Mouse (Mus musculus) cerebellum, adult 9-10 months (tissue): Measurements from ENCODE around the gene Stag3.

Experiments used
- DNase-seq: peaks from one replicate; pipeline ENCODE4 v3.0.0; 2022

Gene Stag3

DNA sequence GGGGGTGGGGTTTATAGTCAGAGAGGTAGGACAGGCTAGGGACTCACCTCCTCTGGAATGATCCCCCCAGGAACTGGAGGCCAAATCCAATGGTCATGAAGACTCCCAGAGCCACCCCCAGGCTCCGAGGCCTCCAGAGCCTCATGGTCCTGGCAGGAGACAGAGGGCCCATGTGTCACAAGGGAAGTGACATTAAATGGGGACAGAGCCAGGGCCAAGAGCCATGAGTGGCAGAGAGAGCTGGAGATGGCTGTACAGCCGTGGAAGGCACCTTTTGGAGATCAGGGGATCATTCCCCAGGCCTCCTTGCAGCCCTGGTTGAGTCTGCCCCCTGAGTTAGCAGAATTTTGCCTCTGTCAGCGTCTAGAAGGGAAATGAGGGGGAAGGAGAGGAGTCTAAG is 8.8 kb upstream of the Stag3 start:
- no peak for DNase-seq

DNA sequence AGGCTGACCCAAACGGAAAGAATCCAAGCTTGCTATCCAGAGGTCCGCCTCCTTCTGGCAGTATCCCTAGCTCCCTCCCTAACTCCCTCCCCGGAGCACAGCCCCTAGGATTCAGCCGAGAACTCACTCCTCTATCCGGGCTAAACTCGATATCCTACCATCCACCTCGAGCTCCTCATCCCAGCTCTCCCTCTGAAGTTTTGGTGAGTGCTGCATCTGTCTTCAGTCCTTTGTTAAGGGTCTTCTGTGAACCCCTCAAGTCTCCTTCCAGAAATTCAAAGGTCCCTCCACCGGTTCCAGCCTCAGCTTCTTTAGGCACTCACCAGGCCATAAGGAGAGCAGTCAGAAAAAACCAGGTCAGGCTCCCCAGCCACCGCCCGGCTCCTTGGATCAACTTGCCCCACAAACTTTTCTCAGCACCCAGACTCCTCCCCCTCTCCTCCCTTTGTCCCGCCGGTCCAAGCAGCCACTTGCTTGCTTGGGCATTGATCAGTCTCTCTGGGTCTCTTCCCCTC is 7.6 kb upstream of the Stag3 start, which contains the start of gene Gal3st4:
Gal3st4 (minus strand) TSS at position 432 of the 515 bp plus-strand sequence.
- no peak for DNase-seq

DNA sequence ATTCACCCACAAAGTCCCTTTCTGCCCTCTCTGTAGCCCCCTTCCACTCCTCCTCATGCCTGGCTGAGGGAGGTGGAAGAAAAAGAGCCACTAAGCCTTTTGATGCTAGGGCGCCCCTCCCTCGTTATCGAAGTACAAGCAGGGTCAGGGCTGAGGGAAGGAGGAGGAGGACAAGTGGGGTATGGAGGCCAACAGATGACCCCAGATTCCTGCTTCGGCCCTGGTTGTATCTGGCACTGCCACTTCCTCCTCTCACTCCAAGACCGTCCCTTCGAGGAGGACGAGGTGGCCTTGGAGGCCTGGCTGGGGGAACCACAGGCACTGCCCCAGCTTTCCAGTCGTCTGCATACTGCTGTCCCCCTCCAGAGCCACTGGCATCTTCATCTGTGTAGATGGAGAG is 5.9 kb upstream of the Stag3 start:
- no peak for DNase-seq

DNA sequence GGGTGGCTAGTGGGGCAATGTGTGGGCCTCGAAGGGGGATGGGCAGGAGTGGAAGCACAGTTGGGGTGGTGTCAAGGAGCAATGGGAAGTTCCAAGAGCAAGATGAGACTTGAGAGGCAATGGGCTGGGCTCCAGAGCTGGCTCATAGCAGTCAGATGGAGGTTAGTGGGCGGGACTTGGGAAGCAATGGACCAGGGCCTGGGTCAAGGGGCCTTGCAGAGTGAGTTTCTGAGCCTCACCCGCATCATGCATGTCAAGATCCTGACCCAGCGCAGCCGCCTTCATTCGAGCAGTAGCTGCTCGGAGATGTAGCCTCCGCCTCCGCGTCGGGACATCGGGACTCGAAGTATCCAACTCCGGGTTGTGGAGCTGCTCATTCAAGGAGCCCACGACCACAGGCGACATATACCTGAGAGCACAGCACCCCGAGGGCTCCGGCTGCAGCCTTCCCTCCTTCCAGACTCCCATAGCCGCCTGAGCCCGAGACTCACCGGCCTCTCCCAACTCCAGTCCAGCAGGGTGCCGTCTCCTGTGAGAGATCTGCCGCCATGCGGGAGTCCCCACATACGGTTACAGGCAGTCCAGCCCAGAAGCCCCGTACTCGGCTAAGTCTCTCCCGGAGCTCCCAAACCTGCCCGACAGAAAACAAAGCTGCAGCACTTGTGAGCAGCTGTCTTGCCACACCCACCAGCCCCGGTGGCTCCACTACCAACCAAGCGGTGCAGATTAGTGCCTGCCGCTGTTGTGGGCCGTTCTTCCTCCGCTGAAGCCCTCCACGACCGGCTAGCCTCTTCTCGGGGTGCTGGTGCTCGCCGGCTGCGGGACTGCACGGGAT is 4.6 kb upstream of the Stag3 start:
- no peak for DNase-seq

DNA sequence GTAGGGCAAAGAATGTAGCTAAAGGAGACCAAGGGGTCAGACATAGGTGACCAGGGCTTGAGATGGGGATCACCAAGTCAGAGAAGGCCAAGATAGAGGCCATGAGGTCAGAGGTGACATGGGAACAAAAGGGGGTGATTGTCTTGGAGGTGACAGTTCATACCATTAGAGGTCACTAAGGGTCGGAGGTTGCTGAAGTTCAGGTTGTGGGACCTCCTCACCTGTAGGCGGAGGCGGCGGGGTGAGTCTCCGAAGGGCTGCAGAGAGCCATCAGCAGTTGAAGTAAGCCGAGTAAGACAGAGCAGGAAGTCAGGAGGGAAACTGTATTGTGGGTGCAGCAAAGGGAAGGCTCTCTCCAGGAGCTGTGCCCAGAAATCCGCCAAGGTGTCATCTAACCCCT is 2.0 kb upstream of the Stag3 start:
- DNase-seq: no peak

DNA sequence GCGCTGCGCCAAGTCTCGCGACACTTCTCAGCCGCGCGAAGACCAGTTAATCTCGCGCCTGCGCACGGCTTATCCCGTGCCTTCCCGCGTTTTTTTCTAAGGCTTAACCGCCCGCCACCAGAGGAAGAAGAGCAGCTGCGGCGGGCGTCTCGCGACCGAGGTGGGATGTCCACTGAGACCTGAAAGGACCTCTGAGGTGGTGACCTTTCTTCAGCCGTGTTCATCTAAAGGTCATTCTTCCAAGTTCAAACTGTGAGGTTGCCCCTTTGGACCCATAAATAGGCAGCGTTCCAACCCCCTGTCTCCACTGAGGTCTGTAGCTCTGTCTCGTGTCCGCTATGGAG is 357 bp downstream of the Stag3 start:
- no peak for DNase-seq

DNA sequence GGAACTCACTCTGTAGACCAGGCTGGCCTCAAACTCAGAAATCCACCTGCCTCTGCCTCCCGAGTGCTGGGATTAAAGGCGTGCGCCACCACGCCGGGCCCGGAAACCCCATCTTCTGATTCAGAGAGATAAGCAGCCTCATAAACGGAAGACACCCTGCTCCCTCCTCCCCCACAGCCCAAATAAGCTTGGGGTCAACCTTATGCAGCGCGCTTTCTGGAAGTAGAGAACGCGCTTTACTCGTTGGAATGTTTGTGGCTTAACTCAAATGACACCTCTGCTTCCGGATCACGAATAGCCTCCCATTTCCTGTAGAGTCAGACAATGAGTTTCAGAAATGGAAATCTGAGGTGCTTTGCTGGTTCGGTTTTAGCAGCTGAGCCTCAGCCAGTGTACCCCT is 789 bp downstream of the Stag3 start:
- DNase-seq: no peak

DNA sequence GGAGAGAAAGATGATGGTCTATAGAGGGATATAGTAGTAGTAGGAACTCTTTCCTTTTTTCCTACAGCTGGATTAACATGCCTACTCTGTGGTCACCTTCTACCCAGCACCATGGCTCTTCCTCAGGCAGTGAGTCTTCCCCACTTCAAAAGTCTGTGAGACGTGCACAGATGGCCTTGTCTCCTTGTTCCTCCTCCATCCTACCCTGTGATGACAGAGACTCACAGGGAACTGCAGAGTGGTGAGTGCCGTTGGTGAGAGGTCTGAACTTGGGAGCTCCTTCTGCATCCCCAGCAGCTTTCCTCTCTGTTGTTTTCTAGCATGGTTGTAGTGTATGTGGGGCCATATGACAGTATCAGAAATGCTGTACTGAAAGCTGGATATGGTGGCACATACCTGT is 1.8 kb downstream of the Stag3 start:
- DNase-seq: no peak

DNA sequence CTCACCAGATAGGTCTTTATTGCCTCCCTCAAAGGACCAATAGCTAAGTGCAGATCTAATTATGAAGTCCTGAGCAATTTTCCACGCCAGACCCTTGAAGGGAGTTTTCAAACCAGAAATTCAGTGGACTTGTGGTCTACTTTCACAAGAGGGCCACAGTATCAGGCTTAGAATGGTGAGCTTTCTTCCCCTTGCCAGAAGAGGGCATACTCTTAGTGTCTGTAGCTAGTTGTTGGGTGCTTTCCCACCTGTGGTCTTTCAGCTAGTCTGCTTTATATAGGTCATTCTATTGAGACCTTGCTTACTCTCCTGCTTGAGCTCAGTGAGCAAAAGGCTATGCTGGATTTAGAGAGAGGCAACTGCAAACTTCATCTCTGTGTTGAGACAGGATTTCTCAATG is 3.5 kb downstream of the Stag3 start:
- no peak for DNase-seq

DNA sequence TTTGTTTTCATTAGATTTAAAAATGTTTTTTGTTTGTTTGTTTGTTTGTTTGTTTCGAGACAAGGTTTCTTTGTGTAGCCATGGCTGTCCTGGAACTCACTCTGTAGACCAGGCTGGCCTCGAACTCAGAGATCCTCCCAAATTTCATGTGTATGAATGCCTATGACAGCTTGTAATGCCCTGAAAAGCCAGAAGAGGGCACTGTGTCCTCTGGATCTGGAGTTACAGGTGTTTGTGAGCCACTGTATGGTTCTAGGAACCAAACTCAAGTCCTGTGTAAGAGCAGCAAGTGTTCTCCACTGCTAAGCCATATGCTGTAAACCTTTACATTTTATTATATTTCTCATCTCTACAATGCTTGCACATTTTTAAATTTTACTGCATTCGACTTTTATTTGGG is 7.8 kb downstream of the Stag3 start:
- no peak for DNase-seq

DNA sequence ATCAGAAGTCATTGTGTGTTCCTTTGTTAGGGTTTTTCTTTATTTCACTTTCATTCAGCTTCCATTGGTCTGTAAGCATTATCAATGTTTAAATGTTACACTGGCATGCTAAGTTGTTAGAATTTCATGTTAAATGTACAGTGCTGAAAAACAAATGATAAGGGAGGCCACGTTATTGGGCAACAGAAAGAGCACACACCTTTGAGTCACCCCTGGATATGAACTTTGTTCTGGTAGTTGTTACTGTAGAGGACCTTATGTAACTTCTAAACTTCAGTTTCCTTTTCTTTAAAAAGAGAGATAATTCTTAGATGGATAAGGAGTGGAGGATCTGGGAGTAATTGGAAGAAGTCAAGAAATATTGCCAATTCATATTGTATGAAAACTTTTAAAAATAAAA is 11.6 kb downstream of the Stag3 start:
- no peak for DNase-seq

DNA sequence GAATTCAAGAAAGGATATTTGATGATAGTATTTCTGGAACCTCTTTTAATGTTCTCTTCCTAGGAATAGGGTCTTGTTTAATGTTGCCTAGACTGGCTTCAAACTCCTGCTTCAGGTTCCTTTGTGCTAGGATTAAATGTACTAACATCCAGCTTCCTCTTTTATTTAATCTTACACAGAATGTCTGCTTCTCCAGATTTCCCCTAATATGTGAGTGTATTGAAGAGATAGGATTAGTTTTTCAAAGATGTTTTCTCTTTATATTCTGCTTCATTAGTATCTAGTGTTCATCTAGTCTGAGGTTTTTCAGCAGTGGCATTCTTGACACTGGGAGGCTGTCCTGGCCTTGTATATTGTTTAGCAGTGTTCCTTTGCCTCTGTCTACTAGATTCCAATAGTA is 14.1 kb downstream of the Stag3 start:
- no peak for DNase-seq

DNA sequence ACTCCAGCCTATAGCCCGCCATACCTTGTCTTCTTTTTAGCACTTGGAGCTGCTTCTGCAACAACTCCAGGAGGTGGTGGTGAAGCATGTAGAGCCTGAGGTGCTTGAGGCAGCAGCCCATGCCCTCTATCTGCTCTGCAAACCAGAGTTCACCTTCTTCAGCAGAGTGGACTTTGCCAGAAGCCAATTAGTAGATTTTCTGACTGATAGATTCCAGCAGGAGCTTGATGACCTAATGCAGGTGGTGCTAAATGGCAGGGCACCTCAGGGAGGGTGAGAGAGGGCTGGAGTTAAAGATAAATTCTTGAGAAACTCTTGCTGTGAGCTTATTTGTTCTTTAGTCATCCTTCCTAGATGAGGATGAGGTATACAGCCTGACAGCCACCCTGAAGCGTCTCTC is 19.6 kb downstream of the Stag3 start:
- DNase-seq: no peak

DNA sequence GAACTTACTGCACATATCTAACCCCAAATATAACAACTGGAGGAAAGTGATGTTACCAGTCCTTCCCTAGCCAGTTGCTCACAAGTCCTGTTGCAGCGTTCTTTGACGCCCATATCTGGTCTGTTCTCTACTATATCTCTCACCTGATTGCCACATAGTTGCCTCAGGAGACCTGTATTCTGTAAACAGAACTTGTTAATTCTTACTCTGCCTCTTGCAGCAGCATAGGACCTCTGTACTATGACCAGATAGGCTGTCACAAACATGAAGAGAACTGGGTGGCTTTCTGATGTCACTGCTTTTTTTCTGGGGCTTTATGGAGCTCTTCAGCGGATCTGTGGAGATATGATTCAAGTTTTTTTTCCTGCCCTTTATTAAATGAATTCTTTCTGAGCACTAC is 32.8 kb downstream of the Stag3 start:
- no peak for DNase-seq

DNA sequence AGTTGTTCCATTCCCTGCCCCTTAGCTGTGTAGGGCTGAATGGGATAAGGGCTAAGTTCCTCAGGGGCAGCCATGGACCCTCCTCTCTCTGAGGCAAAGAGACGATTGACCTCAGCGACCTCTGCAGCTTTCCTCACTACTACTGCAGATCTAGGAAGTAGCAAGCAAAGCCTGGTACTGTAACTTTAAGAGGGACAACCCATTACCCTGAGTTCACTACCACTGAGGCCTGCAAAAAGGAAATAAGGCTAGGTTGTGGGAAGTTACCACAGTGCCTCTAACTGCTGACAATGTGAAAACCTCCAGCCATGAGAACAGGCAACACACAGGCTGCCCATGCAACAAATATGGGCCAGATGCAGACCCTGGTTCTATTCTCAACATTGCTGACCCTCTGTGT is 61.6 kb downstream of the Stag3 start, which contains the start of gene Pvrig:
Pvrig (plus strand) TSS at position 301 of the 400 bp plus-strand sequence.
- DNase-seq: no peak

DNA sequence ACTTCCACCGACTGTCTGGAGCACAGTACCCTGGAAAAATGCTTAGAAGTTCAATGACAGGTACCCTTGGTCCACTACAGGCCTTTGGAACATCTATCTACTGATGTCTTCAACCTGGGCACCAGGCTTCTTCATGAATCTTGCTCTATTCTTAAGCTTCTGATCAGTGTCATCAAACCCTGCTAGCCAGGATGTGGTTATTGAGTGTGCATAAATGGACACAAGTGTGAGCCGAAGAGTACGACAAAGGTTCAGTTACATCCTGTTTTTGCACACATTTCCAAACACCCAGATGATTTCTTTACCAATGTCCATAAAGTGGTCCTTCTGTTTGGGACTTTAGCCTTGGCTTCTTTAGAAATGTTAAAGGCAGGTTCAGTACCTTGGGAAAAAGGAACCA is 63.2 kb downstream of the Stag3 start:
- no peak for DNase-seq
